Mouse (Mus musculus): ENCODE data around the gene Syn3.

GRCm38 (mm10) chr10:86011172-86011571, 487.5 kb downstream of the Syn3 start:
- TF ChIP-seq CTCF (IDR thresholded peaks at IDR 0.05; ENCODE audit: low read depth) = no peak
- no peak for TF ChIP-seq EP300 (optimal IDR thresholded peaks at IDR 0.05)
